8 mouse cellular contexts compared by ENCODE assay signal in genomic region chr3:128349123-128349522, GRCm38 (mm10).
DNase-seq lines count a peak whose midpoint lies in the region; ATAC-seq lines count a peak whose summit lies in the region.
"Not testable (repeated sequence)": the region's sequence is repeated elsewhere in the genome, so short reads cannot be mapped to it uniquely, and the experiment has no call there.

No protein-coding gene starts in this region.

- H3K4me1 ChIP-seq in forebrain, embryonic 15.5 days; midbrain, embryonic 14.5 days (ENCODE audit: control insufficient read depth, insufficient read depth, low read length): not testable (repeated sequence)
- H3K4me1 ChIP-seq in limb, embryonic 10.5 days, result peaks cover 23% of the 10 kb centered on the region

- WGBS in forebrain, embryonic 15.5 days, result 4% methylated on average over 2 of the region's 2 CpGs
- 11% methylated on average over 2 of the region's 2 CpGs for WGBS in limb, embryonic 10.5 days
- WGBS in midbrain, embryonic 14.5 days, result 6% methylated on average over 2 of the region's 2 CpGs

- ATAC-seq in forebrain, embryonic 15.5 days (replicated peaks), result peak; percentile 94
- ATAC-seq in hematopoietic stem cell, adult 5-6 weeks (replicated peaks in 1 of 2; ENCODE audit: insufficient read depth in 1 of 2, low FRiP score in 2 of 2, low TSS enrichment in 1 of 2, low read depth in 1 of 2, poor library complexity in 2 of 2, severe bottlenecking in 2 of 2), result peak; percentile 62 to 78; a peak in 3 of 4 replicates
- peak; percentile 60; the same call in 1 of the 2 replicates for ATAC-seq in midbrain, embryonic 14.5 days (ENCODE audit: low FRiP score, low TSS enrichment)

- DNase-seq in Muller cell, postnatal 12 days (ENCODE audit: inconsistent ontology term), result peak; percentile 36
- peak; percentile 5 for DNase-seq in cerebellum, adult 9-10 months
- peak; percentile 56 for DNase-seq in kidney, postnatal 10 days
- DNase-seq in limb, embryonic 10.5 days (ENCODE audit: low spot score), result peak; percentile 55
- peak; percentile 91 for DNase-seq in midbrain, embryonic 14.5 days
- peak; percentile 24 for DNase-seq in right cerebral cortex, postnatal 4 days

- not testable (repeated sequence) for H3K9me3 ChIP-seq in forebrain, embryonic 15.5 days; limb, embryonic 10.5 days (replicated peaks); midbrain, embryonic 14.5 days (ENCODE audit: control insufficient read depth, low read length)

- not testable (repeated sequence) for H3K27me3 ChIP-seq in forebrain, embryonic 15.5 days; midbrain, embryonic 14.5 days (ENCODE audit: control insufficient read depth, insufficient read depth, low read length)
- H3K27me3 ChIP-seq in limb, embryonic 10.5 days (ENCODE audit: low read depth, poor library complexity, severe bottlenecking), result peaks cover 14% of the 10 kb centered on the region; the same call in 1 of the 2 replicates

- not testable (repeated sequence) for H3K4me2 ChIP-seq in forebrain, embryonic 15.5 days (replicated peaks); midbrain, embryonic 14.5 days (ENCODE audit: low read length)

- not testable (repeated sequence) for H3K36me3 ChIP-seq in forebrain, embryonic 15.5 days; limb, embryonic 10.5 days; midbrain, embryonic 14.5 days (ENCODE audit: control insufficient read depth, insufficient read depth, low read length)

- H3K27ac ChIP-seq in forebrain, embryonic 15.5 days (replicated peaks); limb, embryonic 10.5 days; midbrain, embryonic 14.5 days (replicated peaks; ENCODE audit: low read depth, low read length): not testable (repeated sequence)

- not testable (repeated sequence) for H3K4me3 ChIP-seq in forebrain, embryonic 15.5 days; limb, embryonic 10.5 days; midbrain, embryonic 14.5 days (replicated peaks; ENCODE audit: low read depth, low read length)

- not testable (repeated sequence) for H3K9ac ChIP-seq in forebrain, embryonic 15.5 days (replicated peaks); midbrain, embryonic 14.5 days (replicated peaks; ENCODE audit: low read length)

Comparison
In these comparisons a context has a peak if more than half of its experiments do, and no peak if none do; other contexts are left out.
1. DNase-seq: peak in every context shown above with its lines; median percentile 91 in midbrain, embryonic 14.5 days; 56 in kidney, postnatal 10 days; 55 in limb, embryonic 10.5 days; 36 in Muller cell, postnatal 12 days; 24 in right cerebral cortex, postnatal 4 days; 5 in cerebellum, adult 9-10 months.